Mouse (Mus musculus): ENCODE results near the gene Cma1. TPM values are rescaled to one million over a fixed set of nuclear protein-coding genes. Genes with fewer than 3 reads are reported as not detected.

The Cma1 gene
- polyA plus RNA-seq (2014; fragmentation: Illumina TruSeq; extraction: RNeasy Lipid Tissue Mini Kit (QIAGEN cat#74804); ENCODE audit: low read depth, low replicate concordance): 7.3 TPM

GRCm38 (mm10) chr14:55944575-55944974 is at the start of gene Cma1:
TSS of gene Cma1 (minus strand) at chr14:55944675.

DNA sequence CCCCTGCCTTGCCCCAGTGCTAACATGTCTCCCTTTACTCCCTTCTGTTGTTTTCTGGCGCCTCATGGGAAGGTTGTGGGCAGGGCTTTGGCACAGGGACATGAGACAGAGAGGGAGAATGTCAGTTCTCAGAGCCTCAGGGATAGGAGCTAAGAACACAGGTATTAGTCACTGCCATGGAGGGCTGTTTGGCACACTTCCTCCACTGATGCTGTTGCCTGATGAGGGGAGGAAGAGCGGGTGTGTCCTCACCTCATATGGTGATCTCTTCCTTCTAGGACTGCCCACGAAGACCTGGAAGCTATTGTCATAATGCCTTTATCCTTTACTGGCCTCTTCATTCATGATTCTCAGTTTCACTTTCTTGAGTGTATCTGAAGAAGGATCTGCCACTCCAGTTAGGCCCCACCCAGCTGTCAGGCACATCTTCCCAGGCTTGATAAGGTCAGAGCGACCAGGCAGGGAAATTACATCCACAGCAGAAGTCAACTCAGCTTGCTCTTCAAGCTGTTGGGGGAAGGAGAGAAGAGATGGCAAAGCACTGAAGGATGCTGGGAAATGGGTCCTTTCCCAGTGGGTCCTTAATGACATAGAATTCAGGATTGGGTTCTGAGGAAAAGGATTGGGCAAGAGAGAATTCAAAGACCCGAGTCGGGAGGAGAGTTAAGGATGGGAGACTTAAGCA is 6.0 kb upstream of the Cma1 start, which contains the start of gene Cma2:
Gene Cma2, plus strand, starts transcription at position 635 of the 685 bp plus-strand sequence.

DNA sequence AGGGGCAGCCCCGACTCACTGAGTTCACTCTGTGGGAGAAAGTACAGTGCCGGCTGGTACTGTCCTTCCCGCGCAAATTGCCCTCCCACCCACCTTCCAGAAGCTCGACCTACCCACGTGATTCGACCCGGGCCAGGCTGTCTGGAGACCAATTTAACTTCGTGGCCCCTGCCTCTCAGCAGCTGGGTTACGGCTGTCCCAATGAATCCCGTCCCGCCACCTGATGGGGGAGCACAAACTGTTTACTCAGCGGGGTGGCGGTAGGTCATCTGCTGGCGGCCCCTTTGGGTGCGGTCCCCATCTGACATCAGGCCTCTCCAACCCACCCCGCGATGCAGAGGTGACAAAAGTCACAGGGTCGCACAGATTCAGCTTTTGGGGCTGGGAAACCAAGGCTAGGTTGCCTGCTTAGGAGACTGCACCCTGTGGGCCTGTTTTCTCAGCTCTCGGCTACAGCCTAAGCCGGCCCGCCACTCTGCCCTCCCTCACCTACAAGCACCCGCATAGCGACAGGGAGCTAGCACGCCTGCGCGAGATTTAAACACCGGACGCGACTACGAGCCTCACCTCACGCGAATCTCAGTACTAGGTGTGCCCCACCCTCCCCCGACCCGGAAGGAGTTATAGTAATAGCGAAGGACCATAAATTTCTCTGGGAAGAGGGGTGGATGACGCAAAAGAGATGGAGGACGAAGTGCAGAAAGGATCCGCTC is 44.6 kb downstream of the Cma1 start, which contains the start of gene Sdr39u1:
Gene Sdr39u1, minus strand, starts transcription at position 593 of the 713 bp plus-strand sequence.

Other genes with a start within 250 kb of the Cma1 start
- 2.5 TPM for gene Tgm1, start 230.7 kb downstream of the Cma1 start, polyA plus RNA-seq (2014; fragmentation: Illumina TruSeq; extraction: RNeasy Lipid Tissue Mini Kit (QIAGEN cat#74804); ENCODE audit: low read depth, low replicate concordance)
- 28.8 TPM for gene Rabggta, start 222.4 kb downstream of the Cma1 start, polyA plus RNA-seq (2014; fragmentation: Illumina TruSeq; extraction: RNeasy Lipid Tissue Mini Kit (QIAGEN cat#74804); ENCODE audit: low read depth, low replicate concordance)
- gene Dhrs1, start 199.0 kb downstream of the Cma1 start, polyA plus RNA-seq (2014; fragmentation: Illumina TruSeq; extraction: RNeasy Lipid Tissue Mini Kit (QIAGEN cat#74804); ENCODE audit: low read depth, low replicate concordance): 77.8 TPM
- 15.5 TPM for gene Nop9, start 199.0 kb downstream of the Cma1 start, polyA plus RNA-seq (2014; fragmentation: Illumina TruSeq; extraction: RNeasy Lipid Tissue Mini Kit (QIAGEN cat#74804); ENCODE audit: low read depth, low replicate concordance)
- gene Cideb, start 186.2 kb downstream of the Cma1 start, polyA plus RNA-seq (2014; fragmentation: Illumina TruSeq; extraction: RNeasy Lipid Tissue Mini Kit (QIAGEN cat#74804); ENCODE audit: low read depth, low replicate concordance): 5.3 TPM
- 0.77 TPM for gene Ltb4r2, start 183.2 kb downstream of the Cma1 start, polyA plus RNA-seq (2014; fragmentation: Illumina TruSeq; extraction: RNeasy Lipid Tissue Mini Kit (QIAGEN cat#74804); ENCODE audit: low read depth, low replicate concordance)
- 2.9 TPM for gene Ltb4r1, start 178.7 kb downstream of the Cma1 start, polyA plus RNA-seq (2014; fragmentation: Illumina TruSeq; extraction: RNeasy Lipid Tissue Mini Kit (QIAGEN cat#74804); ENCODE audit: low read depth, low replicate concordance)
- gene Adcy4, start 160.6 kb downstream of the Cma1 start, polyA plus RNA-seq (2014; fragmentation: Illumina TruSeq; extraction: RNeasy Lipid Tissue Mini Kit (QIAGEN cat#74804); ENCODE audit: low read depth, low replicate concordance): 9.6 TPM
- gene Ripk3, start 155.8 kb downstream of the Cma1 start, polyA plus RNA-seq (2014; fragmentation: Illumina TruSeq; extraction: RNeasy Lipid Tissue Mini Kit (QIAGEN cat#74804); ENCODE audit: low read depth, low replicate concordance): 3.7 TPM
- 8.8 TPM for gene Nfatc4, start 121.5 kb downstream of the Cma1 start, polyA plus RNA-seq (2014; fragmentation: Illumina TruSeq; extraction: RNeasy Lipid Tissue Mini Kit (QIAGEN cat#74804); ENCODE audit: low read depth, low replicate concordance)
- 4.7 TPM for gene Nynrin, start 90.7 kb downstream of the Cma1 start, polyA plus RNA-seq (2014; fragmentation: Illumina TruSeq; extraction: RNeasy Lipid Tissue Mini Kit (QIAGEN cat#74804); ENCODE audit: low read depth, low replicate concordance)
- 0.21 TPM for gene Cbln3, start 60.3 kb downstream of the Cma1 start, polyA plus RNA-seq (2014; fragmentation: Illumina TruSeq; extraction: RNeasy Lipid Tissue Mini Kit (QIAGEN cat#74804); ENCODE audit: low read depth, low replicate concordance)
- 19.3 TPM for gene Khnyn, start 59.7 kb downstream of the Cma1 start, polyA plus RNA-seq (2014; fragmentation: Illumina TruSeq; extraction: RNeasy Lipid Tissue Mini Kit (QIAGEN cat#74804); ENCODE audit: low read depth, low replicate concordance)
- 52.9 TPM for gene Sdr39u1, start 44.4 kb downstream of the Cma1 start, polyA plus RNA-seq (2014; fragmentation: Illumina TruSeq; extraction: RNeasy Lipid Tissue Mini Kit (QIAGEN cat#74804); ENCODE audit: low read depth, low replicate concordance)
- gene Cma2, start 6.3 kb upstream of the Cma1 start, polyA plus RNA-seq (2014; fragmentation: Illumina TruSeq; extraction: RNeasy Lipid Tissue Mini Kit (QIAGEN cat#74804); ENCODE audit: low read depth, low replicate concordance): not detected
- not detected for gene Mcpt1, start 73.3 kb upstream of the Cma1 start, polyA plus RNA-seq (2014; fragmentation: Illumina TruSeq; extraction: RNeasy Lipid Tissue Mini Kit (QIAGEN cat#74804); ENCODE audit: low read depth, low replicate concordance)
- not detected for gene Mcpt9, start 85.8 kb upstream of the Cma1 start, polyA plus RNA-seq (2014; fragmentation: Illumina TruSeq; extraction: RNeasy Lipid Tissue Mini Kit (QIAGEN cat#74804); ENCODE audit: low read depth, low replicate concordance)
- gene Mcpt2, start 97.4 kb upstream of the Cma1 start, polyA plus RNA-seq (2014; fragmentation: Illumina TruSeq; extraction: RNeasy Lipid Tissue Mini Kit (QIAGEN cat#74804); ENCODE audit: low read depth, low replicate concordance): not detected
- 7.4 TPM for gene Mcpt4, start 117.6 kb upstream of the Cma1 start, polyA plus RNA-seq (2014; fragmentation: Illumina TruSeq; extraction: RNeasy Lipid Tissue Mini Kit (QIAGEN cat#74804); ENCODE audit: low read depth, low replicate concordance)
- gene Mcpt8, start 140.6 kb upstream of the Cma1 start, polyA plus RNA-seq (2014; fragmentation: Illumina TruSeq; extraction: RNeasy Lipid Tissue Mini Kit (QIAGEN cat#74804); ENCODE audit: low read depth, low replicate concordance): not detected
- gene Ctsg, start 157.9 kb upstream of the Cma1 start, polyA plus RNA-seq (2014; fragmentation: Illumina TruSeq; extraction: RNeasy Lipid Tissue Mini Kit (QIAGEN cat#74804); ENCODE audit: low read depth, low replicate concordance): not detected
- gene Gzme, start 175.9 kb upstream of the Cma1 start, polyA plus RNA-seq (2014; fragmentation: Illumina TruSeq; extraction: RNeasy Lipid Tissue Mini Kit (QIAGEN cat#74804); ENCODE audit: low read depth, low replicate concordance): not detected
- gene Gzmd, start 187.9 kb upstream of the Cma1 start, polyA plus RNA-seq (2014; fragmentation: Illumina TruSeq; extraction: RNeasy Lipid Tissue Mini Kit (QIAGEN cat#74804); ENCODE audit: low read depth, low replicate concordance): not detected
- not detected for gene Gzmg, start 214.9 kb upstream of the Cma1 start, polyA plus RNA-seq (2014; fragmentation: Illumina TruSeq; extraction: RNeasy Lipid Tissue Mini Kit (QIAGEN cat#74804); ENCODE audit: low read depth, low replicate concordance)
- gene Gzmn, start 229.9 kb upstream of the Cma1 start, polyA plus RNA-seq (2014; fragmentation: Illumina TruSeq; extraction: RNeasy Lipid Tissue Mini Kit (QIAGEN cat#74804); ENCODE audit: low read depth, low replicate concordance): 0.35 TPM